Mouse (Mus musculus) right cerebral cortex, postnatal 25 days (tissue): ENCODE measurements at regions not wholly inside any gene's neighbourhood (a gene's known extent, or its start where the extent isn't known, plus 50 kb on each side); places are given as distances from the start of the nearest gene placed in this dataset.
"Not testable (repeated sequence)": the region's sequence is repeated elsewhere in the genome, so short reads cannot be mapped to it uniquely, and the experiment has no call there.

Experiments
- DNase-seq: peaks from one replicate; pipeline ENCODE4 v3.0.0; 2022

DNA sequence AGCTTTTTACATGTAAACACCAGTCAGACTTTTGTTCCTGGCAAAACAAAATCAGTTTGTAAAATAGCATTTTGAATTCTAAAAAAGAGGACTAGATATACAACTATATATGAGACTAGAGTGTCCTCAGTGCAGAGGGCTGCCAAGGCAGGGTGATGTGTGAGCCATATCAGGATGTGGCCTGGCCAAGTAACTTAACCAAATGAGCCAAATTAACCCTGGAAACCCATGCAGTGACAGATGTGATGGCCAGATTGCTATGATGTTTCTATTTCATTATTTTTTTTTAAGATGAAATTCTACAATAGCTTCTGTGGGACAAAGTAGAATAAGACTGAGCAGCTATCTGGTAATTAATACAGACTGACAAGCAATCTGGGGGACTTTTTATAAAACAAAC, 181.8 kb downstream of the Nova1 start:
- DNase-seq = no peak

DNA sequence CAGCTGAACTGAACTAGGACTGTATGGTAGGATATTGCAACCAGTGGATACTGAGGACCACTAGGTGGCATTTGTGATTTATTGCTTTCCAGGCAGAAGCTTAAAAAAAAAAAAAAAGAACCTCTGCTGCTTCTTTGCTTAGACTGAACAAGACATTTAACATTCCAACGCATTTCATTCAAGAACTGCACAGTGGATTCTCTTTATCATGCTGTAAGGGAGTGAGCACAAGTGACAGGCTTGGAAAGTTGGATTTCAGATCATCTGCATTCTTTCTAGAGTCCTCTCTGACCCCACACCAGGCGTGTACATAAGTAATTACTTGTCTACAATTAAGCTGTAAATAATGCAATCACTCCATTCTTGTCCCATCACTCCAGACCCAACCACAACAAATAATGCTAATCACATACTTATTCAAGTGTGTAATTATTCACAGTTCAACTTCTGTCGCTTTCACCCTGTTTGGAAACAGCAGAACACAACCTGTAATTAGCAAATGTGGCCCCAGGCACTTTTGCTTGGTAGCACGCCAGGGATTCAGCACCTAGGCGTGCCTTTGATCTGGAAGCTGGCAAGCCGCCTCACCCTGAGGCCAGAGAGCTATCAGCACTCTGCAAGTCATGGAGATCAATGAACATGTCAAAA, 183.5 kb downstream of the Nova1 start:
- DNase-seq = no peak

DNA sequence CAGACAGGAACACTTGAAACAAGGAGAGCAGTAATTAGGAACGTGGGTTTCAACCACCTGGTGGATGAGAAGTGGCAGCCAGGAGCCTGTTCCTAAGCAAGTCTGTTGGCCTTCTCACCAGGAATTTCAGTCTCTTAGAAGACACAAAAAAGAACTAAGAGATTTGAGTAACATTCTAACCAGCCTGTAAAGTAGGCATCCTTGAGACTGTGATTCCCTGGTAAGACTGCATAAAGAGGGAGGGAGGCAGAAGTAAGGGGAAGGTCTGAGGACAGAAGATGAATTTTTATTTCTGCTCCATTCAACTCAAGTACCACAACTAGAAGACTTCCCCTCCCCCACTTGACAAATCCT, 184.0 kb downstream of the Nova1 start:
- no peak for DNase-seq

DNA sequence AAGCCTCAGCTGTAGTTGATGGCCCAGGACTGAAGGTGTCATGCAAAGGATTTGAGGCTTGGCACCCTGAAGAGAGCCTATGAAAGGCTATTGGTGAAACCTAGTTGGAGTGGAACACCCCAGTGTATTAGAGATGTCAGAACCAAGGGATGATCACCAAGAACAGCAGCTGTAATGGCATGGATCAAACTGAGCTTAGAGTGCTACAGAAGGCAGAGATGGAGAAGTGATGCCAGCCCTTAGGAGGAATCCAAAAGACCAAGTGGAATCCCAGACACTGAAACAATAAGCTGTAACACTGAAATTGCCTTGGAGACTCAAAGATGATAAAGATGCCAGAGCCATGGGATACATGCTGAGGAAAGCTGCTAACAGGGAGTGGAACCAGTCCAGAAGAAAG, 186.3 kb downstream of the Nova1 start:
- not testable (repeated sequence) for DNase-seq

DNA sequence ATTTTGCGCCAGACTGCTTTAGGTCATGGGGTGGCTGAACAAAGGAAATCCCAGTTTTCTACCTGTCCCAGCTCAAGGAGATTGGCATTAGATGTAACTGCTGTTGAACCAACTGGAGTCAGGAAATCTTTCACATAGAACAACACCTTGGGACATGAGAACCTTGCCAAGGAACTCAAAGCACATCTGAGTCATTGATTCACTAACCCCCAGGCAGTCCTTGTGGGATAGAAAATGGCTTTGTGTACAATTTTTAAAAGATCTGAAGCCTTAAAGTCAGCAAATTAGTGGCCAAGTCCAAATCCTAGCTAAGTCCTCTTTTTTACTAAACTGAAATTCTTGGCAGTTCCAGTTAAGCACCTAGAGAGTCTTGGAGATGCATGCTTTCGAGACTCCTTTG, 191.4 kb downstream of the Nova1 start:
- DNase-seq = no peak

DNA sequence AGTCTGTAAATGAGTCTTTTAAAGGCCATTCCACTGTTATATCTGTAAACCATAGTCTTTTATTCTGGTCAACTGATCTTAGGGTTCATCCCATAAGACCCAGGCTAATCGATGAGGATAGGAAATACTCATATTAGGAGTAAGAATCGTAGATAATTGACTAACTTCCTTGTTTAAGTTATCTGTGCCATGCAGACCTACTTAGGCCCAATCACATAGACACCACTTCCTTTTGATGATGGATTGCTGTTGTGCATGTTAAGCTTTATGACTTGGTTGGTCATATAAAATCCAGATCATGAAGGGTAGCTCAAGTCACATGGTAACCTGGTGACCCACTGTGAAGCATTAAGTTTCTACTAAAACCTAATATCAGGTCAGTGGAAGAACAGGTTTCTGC, 207.3 kb downstream of the Nova1 start:
- DNase-seq = no peak

DNA sequence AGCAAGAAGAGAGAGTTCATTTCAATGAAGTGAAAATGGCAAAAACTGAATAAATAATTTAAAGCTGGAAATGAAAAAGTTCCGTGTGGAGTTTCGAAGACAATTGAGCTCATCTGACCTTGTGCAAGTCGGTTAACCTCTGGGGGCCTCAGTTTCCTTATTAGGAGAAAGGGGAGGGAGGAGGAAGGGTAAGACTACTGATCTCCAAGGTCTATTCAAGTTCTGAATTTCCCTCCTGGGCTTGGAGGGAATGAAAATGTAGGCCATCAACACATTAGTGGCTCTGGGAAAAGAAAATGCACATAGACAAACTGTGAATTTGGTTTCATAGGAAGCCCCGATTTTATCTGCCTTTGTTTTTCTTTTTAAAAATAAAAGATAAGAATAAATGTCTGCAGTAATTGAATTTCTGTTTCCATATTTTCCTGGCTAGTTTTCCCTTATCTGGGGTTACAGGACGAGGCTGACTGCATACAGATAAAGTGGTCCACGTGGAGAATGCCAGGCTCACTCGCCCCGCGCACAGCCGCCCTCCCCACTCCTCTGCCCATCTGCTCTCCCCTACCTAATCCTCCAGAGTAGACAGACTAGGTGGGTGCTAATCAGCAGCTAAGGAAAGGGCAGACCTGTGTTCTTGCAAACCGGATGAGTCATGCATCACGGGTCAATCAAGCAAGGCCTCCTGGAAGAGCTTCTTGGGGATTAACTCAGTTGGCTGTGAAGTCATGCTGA, 209.0 kb downstream of the Nova1 start:
- DNase-seq = no peak

DNA sequence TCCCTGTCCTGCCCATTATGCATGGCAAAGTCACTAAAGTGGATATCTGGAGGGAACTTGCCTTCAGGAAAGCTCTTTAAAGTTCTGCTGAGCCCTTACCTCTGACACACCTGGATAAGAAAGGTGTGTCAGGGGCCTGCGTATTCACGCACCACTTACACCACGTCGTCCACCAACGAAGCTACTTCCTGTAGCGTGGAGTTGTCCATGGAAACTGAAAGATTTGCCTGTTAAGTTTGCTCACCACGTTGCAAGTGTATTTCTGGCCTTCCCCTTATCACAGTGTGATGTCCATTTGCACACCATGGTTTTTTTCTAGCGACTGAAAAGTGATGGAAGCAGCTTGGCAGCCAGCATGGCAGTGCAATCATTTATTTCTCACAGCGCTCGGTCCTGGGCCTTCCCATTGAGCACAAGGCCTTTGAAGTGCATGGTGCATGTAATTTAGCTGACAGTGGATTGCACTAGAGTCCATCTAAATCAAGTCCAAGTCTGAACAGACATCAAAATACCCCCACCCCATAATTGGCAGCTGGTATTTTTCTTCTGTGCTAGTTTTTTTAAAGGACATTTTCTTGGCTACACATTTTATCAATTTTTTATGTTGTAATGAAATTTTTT, 210.3 kb downstream of the Nova1 start:
- no peak for DNase-seq

DNA sequence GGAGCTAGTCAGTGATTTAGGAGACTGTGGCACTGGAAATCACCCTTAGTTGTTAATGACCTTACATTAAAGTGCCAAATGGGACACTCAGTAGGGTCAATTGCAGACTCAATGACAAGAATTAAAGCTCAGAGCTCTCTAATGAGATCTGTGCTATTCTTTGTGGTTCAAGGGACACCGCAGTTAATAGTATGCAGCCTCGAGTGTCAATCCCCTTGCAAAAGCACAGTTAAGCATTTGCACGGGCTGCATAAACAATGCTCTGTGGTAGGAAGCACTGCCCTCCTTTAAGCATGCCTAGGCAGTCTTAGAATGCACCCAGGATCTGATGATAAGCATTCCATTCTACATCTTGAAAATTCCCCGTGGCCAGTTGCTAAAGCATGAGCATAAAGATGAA, 221.5 kb downstream of the Nova1 start:
- DNase-seq = no peak

DNA sequence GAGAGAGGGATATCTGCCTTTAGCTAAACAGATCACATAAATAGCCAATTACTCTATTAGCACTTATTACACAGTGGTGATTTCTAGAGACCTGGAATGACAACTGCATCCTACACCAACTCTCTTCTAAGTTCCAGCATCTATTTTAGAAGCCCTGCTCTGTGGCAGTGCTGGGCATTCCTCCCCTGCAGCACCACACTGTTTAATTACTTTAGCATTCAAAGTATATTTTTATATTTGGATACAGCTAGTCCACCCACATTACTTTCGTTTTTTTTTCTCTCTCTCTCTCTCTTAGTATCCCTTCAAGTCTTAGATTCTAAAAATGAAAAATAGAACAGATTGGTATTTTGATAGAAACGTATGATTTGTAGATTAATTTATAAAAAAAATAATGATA, 250.1 kb downstream of the Nova1 start:
- no peak for DNase-seq

DNA sequence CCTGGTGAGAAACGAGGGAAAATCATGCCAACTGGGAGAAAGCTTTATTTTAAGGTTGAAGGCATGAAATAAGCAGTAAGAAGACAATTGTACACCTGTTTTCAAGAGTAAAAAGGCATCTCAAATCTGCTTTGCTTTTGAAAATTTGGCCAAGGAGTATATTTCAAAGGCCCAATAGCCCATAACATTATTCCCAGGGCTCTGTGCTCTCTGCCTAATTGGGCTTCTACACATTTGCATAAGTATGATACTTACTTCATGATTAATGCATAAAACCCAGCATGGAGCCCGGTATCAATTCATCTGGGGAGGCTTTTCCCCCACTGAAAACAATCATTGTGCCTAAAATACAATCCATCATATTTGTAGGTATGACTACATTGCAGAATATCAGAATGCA, 252.4 kb downstream of the Nova1 start:
- no peak for DNase-seq

DNA sequence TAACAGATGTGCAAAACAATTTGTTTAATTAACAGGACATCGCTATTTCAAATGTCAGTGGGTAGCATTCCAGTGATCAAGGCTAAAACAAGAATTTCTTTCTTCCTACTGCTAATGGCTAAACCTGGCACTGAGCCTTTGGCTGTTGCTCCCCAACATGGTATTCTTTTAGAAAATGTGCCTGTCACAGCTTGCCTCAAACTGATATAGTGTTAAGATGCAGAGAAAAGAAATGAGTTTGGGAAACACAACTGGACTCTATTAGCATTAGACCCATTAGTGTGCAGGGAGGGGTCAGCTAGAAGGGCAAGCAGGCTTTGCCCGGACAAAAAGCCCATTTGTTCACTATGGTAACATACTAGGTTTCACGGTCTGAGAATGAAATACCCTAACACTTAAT, 297.8 kb downstream of the Nova1 start:
- no peak for DNase-seq

DNA sequence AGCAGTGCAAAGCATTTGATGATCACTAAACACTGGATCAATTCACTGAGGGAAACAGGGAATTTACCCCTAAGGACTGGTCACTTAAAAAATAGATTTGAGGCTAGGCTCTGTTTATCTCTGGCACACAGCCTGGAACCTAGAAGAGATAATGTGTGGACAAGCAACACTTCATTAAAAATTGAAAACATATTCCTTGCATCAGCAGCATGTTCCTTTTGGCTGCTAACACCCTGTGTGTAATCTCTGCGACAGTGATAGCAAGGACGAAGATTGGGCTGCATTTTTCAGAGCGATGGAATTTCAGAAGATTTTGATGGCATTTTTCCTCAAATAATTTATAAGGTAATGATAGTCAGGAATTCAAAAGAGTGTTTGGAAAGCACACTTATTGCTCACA, 310.9 kb downstream of the Nova1 start:
- DNase-seq = no peak

DNA sequence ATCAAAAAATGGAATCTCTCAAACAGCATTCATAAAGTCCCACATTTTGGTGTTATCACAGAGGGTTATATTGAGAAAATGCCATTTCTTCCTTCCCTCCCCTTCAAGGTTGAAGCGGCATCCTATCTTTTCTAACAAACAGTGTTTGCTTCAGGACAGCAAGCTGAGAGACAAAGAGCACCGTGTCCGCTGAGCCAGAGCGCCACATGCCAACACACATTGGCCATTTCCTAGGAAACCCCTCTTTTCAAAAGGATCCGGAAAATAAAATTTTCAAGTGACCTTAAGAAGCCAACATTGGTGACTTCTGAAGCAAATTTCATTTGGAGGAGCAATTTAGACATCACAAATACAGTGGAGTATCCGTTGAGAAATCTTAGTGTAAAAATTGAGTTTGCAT, 326.3 kb downstream of the Nova1 start:
- no peak for DNase-seq

DNA sequence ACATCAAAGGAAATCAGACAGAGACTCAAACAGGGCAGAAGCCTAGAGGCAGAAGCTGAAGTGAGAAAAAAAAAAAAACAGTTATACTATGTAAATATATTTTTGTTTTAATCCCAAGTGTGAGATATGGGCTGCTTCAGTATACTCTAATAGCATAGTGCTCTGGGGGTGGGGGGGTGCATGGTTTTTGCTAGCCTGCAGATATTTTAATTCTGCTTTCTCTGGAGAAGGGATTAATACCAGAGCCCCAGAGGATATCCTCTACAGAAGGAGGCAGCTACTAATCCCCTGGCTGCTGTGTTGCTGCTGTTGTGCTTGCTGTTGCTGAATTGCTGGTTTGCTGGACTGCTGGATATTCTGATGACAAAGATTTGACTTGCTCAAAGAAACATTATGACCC, 367.8 kb downstream of the Nova1 start:
- no peak for DNase-seq

DNA sequence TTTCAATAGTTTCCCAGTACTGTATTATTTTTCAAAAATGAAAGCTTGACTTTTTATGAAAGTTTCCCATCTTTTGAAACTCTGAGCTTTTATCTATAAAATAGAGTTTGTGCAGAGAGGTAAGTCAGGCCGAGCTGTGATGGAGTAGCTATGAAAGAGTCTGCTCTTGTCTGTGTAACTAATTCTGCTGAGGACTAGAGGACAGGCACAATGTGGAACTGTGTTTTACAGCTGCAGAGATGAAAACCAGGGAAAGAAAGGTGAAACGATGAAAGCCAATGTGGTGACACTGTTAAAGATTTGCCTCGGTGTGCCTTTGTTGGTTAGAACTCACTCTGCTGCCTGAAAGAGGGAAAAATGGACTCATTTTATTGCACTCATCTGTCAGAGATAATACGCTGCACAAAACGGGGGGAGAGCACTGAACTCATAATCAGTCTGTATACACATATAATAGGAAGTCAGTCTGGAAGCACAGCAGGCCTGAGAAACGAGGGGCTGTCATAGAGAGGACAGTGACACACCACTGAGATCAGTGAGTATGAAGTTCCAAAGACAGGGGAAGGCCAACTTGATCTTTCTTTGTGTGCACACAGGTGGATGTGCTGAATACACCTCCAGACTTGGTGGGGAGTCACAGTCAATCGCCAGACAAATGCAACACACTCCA, 373.9 kb downstream of the Nova1 start:
- DNase-seq = no peak

DNA sequence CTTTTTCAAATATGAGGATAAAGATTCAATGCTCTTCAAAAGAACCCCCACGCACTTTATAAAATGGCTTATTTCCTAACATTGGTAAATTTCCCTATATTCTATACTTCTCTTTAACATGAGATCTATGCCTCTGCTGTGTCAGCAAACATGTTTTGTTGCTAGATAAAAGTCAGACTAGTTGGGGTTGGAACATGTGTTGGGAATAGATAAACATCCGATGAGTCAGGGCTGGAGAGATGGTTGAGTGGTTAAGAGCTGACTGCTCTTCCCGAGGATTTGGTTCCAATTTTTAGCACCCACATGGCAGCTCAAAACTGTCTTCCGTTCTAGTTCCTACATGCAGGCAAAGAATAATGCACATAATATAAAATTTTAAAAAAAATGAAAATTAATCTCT, 399.1 kb downstream of the Nova1 start:
- DNase-seq = no peak

DNA sequence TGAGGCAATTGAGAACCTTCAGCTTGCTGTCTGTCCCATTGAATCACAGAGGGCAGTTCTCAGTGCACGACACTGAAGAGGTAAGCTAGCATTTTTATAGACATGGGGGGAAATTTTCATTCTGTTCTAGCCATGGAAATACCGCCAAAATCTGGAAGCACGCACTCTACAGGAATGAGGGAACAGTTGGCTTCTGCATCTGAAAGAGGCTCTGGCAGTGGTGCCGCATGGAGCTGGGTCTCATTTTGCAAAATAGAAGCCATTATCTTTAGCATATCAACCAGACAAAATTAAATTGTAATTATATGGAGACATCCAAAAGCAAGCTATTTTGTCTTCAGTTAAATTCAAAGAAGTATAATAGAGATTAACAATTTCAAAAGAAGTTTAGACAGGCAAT, 399.7 kb downstream of the Nova1 start:
- no peak for DNase-seq

DNA sequence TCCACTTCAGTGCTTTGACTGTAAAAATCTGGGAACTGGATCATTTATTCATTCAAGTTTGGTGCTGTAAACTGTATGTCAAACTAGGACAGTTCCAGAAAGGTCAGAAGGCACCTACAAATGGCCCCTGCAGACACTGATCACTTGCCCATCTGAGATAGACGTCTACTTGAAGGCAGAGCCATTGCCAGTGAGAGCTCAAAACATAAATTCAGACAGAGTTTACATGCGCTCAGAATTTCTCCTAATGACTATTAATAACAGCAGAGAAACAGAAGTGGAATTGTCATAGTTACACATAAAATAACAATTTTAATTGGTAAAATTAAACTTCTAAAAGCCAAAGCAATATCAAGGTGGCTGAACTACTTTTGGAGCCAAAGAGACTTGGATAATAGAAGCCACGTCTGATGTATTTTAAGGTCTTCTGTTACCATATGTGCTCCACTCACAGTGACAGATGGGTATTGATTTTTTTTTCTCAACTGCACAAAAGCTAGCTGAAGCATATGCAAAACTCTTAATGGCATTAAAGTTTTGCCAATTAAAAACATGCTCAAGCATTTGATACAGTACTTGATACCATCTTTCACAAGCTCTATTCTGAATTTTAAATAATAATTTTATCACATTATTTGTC, 401.8 kb downstream of the Nova1 start:
- DNase-seq = no peak

DNA sequence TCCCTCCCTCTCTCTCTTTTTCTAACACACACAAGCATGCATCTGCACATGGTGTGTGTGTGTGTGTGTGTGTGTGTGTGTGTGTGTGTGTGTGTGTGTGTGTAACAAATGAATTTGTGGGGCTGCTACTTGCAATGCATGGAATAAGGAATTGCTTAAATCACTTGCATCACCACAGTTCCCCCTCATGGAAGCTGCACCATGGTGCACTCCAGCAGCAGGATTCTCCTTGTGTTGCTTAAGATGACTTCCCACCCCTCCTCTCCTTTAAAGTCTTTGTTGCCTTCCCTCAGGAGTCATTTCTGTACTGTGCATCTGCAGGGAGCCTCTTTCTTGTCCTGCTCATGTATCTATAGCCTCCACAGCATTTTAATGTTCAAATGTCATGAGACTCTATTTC, 402.5 kb downstream of the Nova1 start:
- no peak for DNase-seq

DNA sequence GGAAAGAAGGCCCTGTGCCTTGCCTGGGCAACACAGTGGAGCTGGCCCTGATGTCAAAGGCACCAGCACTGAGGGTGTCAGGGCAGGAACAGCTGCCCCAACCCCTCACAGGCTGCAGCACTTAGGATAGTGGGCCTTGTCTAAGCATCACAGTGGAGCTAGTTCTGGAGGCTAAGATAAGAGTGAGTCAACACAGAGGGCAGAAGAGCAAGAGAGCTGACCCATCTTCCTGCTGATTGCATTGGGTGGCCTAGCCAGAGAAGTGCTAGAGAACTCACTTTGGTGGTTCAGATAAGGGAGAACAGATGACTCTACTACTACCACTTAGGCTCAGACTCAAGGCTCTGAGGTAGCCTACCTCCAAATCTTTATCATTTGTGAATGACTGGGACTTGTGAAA, 413.1 kb downstream of the Nova1 start:
- DNase-seq = no peak

DNA sequence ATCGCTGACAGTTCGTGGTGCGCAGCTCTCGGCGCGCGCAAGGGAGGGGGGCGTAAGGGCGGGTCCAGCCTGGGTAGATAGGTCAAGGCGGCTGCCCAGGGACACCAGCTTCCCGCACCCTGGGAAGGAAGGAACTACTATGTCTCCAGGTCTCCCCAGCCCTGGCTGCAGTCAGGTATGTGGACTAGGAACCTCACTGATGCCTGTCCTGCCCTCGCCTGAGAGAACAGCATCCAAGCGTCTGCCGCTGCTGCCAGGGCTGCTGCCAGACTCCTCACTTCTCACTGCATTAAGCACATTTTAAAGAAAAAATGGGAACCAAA, 419.1 kb downstream of the Nova1 start:
- no peak for DNase-seq

DNA sequence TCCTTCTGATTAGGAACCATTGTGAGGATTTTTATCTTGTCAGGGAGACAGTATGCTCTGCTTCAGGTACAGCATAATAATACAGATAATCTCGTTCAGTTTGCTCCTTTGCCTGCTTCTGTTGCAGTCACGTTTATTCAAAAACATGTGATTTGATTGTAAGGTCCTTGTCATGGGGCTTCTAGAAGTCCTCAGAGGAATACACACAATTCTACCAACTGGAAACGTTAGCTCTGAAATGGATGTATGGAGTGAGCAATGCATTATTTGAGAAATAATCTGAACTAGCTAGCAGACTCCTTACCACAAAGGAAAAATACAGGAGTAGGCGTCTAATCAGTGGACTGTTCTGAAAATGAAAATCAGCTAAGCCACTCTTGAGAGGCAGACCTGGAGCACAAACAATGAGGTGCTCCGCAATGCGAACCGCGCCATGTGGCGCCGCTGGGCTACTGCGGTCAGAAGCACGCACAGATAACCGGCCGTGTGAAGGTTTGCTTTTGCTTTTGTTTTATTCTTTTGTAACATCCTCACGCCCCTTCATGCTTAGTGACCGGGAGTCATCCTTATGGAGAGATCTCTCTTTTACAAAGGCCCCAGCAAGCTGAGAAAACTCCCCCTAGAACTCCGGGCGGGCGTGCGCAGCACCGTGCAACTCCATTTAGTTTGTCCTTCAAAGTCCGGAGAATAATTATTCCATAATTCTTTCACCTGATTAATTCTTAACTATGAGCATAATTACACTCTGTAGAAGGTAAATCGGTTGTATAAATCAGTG, 419.7 kb downstream of the Nova1 start:
- peak; percentile 25 for DNase-seq
